Mouse (Mus musculus): ENCODE measurements around the gene Capns1. TPM values are rescaled to one million over a fixed set of nuclear protein-coding genes. Genes with fewer than 3 reads are reported as not detected.

The Capns1 gene
- total RNA-seq, 2 experiments from 2014 or later = 251 to 261 TPM

DNA sequence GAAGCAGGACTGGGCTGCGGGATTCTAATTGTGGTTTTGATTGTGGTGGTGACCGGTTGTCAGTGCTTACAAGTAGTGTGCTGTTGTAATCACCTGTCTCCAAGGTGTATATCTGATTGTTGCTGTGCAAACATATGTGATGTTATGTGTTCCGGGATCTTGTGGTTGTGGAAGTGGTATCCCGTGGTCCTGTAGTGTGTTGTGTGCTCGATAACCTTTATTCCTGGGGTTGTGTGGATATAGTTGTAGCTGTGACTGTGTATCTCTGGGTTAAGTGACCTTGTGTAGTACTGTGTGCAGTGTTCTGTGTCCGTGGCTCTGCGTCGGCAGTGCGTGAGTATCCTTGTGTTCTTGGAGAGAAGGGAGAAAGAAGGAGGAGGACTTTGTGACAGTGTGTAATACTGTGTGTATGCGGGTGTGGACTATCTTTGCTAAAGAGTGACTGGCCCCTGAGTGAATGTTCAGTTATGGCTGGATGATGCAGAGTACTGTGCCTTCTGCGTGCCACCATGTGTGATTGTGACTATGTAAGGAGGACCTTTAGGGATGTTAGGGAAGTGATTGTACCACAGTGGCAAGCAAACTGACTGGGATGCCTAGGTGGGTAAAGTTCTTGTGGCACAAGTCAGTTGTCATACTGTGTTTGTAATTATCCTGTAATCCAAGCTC is 28.2 kb downstream of the Capns1 start:
- no peak for DNase-seq

GRCm38 (mm10) chr7:30169583-30170282 is 28.9 kb downstream of the Capns1 start, which contains the start of gene Zfp146:
Gene Zfp146 (minus strand): TSS chr7:30169750.
- DNase-seq = peak; percentile 90

GRCm38 (mm10) chr7:30168914-30169582 is 29.6 kb downstream of the Capns1 start:
- no peak for DNase-seq

DNA sequence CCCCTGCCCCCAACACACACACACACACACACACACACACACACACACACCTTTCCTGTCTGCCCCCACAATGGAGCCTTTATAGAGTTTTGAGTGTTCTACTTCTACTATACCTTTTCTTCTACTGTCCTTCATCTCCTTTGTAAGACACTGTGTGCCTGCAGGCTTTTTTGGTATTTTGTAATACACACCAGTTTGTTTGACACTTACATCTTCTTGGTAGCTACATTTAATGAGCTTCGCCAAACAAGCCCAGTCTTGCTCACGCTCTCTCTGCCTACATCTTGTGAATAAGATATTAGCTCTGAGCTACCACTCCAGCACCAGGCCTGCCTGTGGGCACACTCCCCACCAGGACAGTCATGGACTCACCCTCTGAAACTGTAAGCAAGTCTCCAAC is 33.9 kb downstream of the Capns1 start:
- no peak for DNase-seq

GRCm38 (mm10) chr7:30163113-30163512 is 35.5 kb downstream of the Capns1 start:
- DNase-seq = no peak

GRCm38 (mm10) chr7:30155507-30155906 is 43.1 kb downstream of the Capns1 start:
- no peak for DNase-seq

DNA sequence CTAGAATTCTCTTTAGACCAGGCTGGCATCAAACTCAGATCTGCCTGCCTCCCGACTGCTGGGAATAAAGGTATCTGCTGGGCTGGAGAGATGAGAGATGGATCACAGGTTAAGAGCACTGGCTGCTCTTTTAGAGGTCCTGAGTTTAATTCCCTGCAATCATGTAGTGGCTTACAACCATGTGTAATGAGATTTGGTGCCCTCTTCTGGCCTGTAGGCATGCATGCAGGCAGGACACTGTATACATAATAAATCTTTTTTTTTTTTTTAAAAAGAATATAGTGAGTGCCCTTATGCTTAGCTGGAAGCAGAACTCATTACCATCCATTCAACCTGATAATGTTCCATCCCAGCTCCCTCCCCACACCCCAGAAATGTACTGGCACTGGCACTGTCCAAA is 44.6 kb downstream of the Capns1 start:
- no peak for DNase-seq

DNA sequence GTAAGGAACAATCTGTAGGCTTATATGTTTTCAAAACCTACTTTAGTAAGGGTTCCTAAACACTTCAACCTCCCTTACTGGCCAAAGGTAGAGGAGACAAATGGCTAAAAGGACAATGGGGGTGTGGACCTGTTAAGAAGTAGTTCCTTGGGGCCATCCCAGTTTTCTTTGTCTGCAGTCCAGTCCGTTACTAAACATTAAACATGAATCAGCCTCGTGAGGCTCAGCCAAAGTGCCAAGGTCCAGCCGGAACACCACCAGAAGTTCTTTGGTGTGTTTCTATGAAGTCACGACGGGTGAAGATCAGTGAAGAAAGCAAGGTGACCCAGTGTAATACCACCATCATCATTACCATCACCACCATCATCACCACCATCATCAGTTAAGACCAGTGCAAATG is 51.6 kb downstream of the Capns1 start:
- DNase-seq = no peak

- peak; percentile 84 for DNase-seq
Observed at GRCm38 (mm10) chr7:30143555-30144209, 54.9 kb downstream of the Capns1 start.

GRCm38 (mm10) chr7:30143170-30143554 is 55.4 kb downstream of the Capns1 start:
- DNase-seq = no peak

Other genes starting within 250 kb of the Capns1 start
- gene Zfp74, start 244.7 kb downstream of the Capns1 start, total RNA-seq (2021) = 1 to 10 TPM; 6.5 to 7.1 TPM
- 10 to 100 TPM; 83.8 to 87.0 TPM for gene Zfp568, start 214.9 kb downstream of the Capns1 start, total RNA-seq (2021)
- gene Zfp14, start 147.4 kb downstream of the Capns1 start, total RNA-seq (2021) = 1 to 10 TPM; 1.8 to 2.1 TPM
- gene Zfp82, start 125.9 kb downstream of the Capns1 start, total RNA-seq (2021) = 1 to 10 TPM in 1 of 2 experiments, under 1 TPM in 1; 0.23 to 1.0 TPM
- under 1 TPM in 1 of 2 experiments, not detected in 1; 0.74 TPM for gene Gm26920, start 108.4 kb downstream of the Capns1 start, total RNA-seq (2021)
- gene Zfp566, start 108.3 kb downstream of the Capns1 start, total RNA-seq (2021) = 1 to 10 TPM; 2.8 to 3.5 TPM
- gene Zfp260, start 104.0 kb downstream of the Capns1 start, total RNA-seq (2021) = 10 to 100 TPM; 44.2 to 46.1 TPM
- 10 to 100 TPM; 10.5 to 11.0 TPM for gene Zfp382, start 76.9 kb downstream of the Capns1 start, total RNA-seq (2021)
- gene Zfp146, start 29.1 kb downstream of the Capns1 start, total RNA-seq (2021) = 10 to 100 TPM; 45.3 to 46.6 TPM
- 100 to 1,000 TPM; 693 to 795 TPM for gene Cox7a1, start 14.7 kb downstream of the Capns1 start, total RNA-seq (2021)
- gene Polr2i, start 33.1 kb upstream of the Capns1 start, total RNA-seq (2021) = 10 to 100 TPM; 61.9 to 70.3 TPM
- gene Tbcb, start 33.5 kb upstream of the Capns1 start, total RNA-seq (2021) = 10 to 100 TPM; 77.2 to 78.9 TPM
- not detected for gene Ovol3, start 36.9 kb upstream of the Capns1 start, total RNA-seq (2021)
- gene Thap8, start 81.3 kb upstream of the Capns1 start, total RNA-seq (2021) = under 1 TPM; 0.38 to 0.54 TPM
- gene Wdr62, start 81.6 kb upstream of the Capns1 start, total RNA-seq (2021) = 10 to 100 TPM in 1 of 2 experiments, 1 to 10 TPM in 1; 9.7 to 12.3 TPM
- 10 to 100 TPM; 10.1 to 12.8 TPM for gene Clip3, start 92.9 kb upstream of the Capns1 start, total RNA-seq (2021)
- gene Alkbh6, start 109.9 kb upstream of the Capns1 start, total RNA-seq (2021) = 10 to 100 TPM; 29.4 to 30.8 TPM
- gene Syne4, start 116.0 kb upstream of the Capns1 start, total RNA-seq (2021) = 1 to 10 TPM; 1.3 to 3.2 TPM
- gene E130208F15Rik, start 122.9 kb upstream of the Capns1 start, total RNA-seq (2021) = under 1 TPM; 0.70 to 0.91 TPM
- gene Sdhaf1, start 125.1 kb upstream of the Capns1 start, total RNA-seq (2021) = 10 to 100 TPM; 15.5 to 16.6 TPM
- 1 to 10 TPM; 1.4 to 2.2 TPM for gene Lrfn3, start 164.0 kb upstream of the Capns1 start, total RNA-seq (2021)
- gene Tyrobp, start 214.9 kb upstream of the Capns1 start, total RNA-seq (2021) = 10 to 100 TPM; 11.1 to 13.5 TPM
- under 1 TPM in 1 of 2 experiments, not detected in 1; 0.88 TPM for gene Hcst, start 221.0 kb upstream of the Capns1 start, total RNA-seq (2021)
- 1 to 10 TPM in 1 of 2 experiments, under 1 TPM in 1; 0.43 to 1.3 TPM for gene Nfkbid, start 222.9 kb upstream of the Capns1 start, total RNA-seq (2021)
- 1 to 10 TPM; 6.0 to 7.4 TPM for gene Aplp1, start 246.7 kb upstream of the Capns1 start, total RNA-seq (2021)

Data from heart, postnatal 4 days (tissue).